ENCODE assay signal across 21 mouse cellular contexts in genomic region chr10:51926644-51927043, GRCm38 (mm10).
"Had no signal": no experiment of that assay in that cellular context is flagged by ENCODE, and none has a peak within 500 bp of the region (broad histone marks: within the 10 kb centered on the region; RNA-seq: fewer than 3 reads in every experiment).

No protein-coding gene starts in this region.

- H3K4me2 ChIP-seq: heart, embryonic 12.5 days; hindbrain, embryonic 13.5 days; hindbrain, embryonic 15.5 days; limb, embryonic 12.5 days had no signal

- H3K36me3 ChIP-seq: heart, embryonic 10.5 days; heart, embryonic 12.5 days; hindbrain, embryonic 13.5 days; hindbrain, embryonic 15.5 days; limb, embryonic 10.5 days; limb, embryonic 12.5 days had no signal

- DNase-seq: gastrocnemius, adult 2 months; gastrocnemius, postnatal 10 days; gastrocnemius, postnatal 25 days; heart, adult 18-20 months; heart, postnatal 10 days; kidney, adult 18-20 months; kidney, adult 8-10 months; kidney, postnatal 10 days; kidney, postnatal 25 days; kidney, postnatal 4 days; liver had no signal

- H3K27me3 ChIP-seq: heart, embryonic 12.5 days; hindbrain, embryonic 13.5 days; hindbrain, embryonic 15.5 days; limb, embryonic 12.5 days had no signal

- H3K4me3 ChIP-seq: gastrocnemius, adult 2 months; heart, embryonic 10.5 days; heart, embryonic 12.5 days; hindbrain, embryonic 13.5 days; hindbrain, embryonic 15.5 days; layer of hippocampus, adult 2 months; left cerebral cortex, adult 2 months; limb, embryonic 10.5 days; limb, embryonic 12.5 days had no signal

- H3K9me3 ChIP-seq: heart, embryonic 10.5 days; heart, embryonic 12.5 days; hindbrain, embryonic 13.5 days; hindbrain, embryonic 15.5 days; limb, embryonic 10.5 days; limb, embryonic 12.5 days had no signal

- H3K9ac ChIP-seq: heart, embryonic 12.5 days; hindbrain, embryonic 13.5 days; hindbrain, embryonic 15.5 days; limb, embryonic 12.5 days had no signal

- H3K27ac ChIP-seq: gastrocnemius, adult 2 months; heart, embryonic 10.5 days; hindbrain, embryonic 13.5 days; hindbrain, embryonic 15.5 days; hindbrain, postnatal 0 days; layer of hippocampus, adult 2 months; left cerebral cortex, adult 2 months; limb, embryonic 10.5 days; limb, embryonic 12.5 days had no signal

- H3K4me1 ChIP-seq: heart, embryonic 10.5 days; hindbrain, embryonic 13.5 days; hindbrain, embryonic 15.5 days; limb, embryonic 10.5 days; limb, embryonic 12.5 days had no signal

- ATAC-seq: hindbrain, postnatal 0 days; intestine, postnatal 0 days had no signal
